Mouse (Mus musculus): Measurements from ENCODE around the gene Gas7. TPM values are rescaled to one million over a fixed set of nuclear protein-coding genes. Genes with fewer than 3 reads are reported as not detected.

Gene Gas7
- polyA plus RNA-seq, 1 experiment from 2014 or later, result 2.7 TPM

GRCm38 (mm10) chr11:67643465-67643864 is 188.2 kb downstream of the Gas7 start:
- no peaks in the 10 kb centered on the region for H3K9me3 ChIP-seq (ENCODE audit: low read length)
- H3K4me3 ChIP-seq (ENCODE audit: low read depth, low read length), result no peak overlapping the region
- no peak overlapping the region for H3K27ac ChIP-seq (ENCODE audit: low read depth)
- DNase-seq (no peak), ATAC-seq (no peak)
- WGBS (ENCODE audit: insufficient replicate concordance), result 79% methylated on average over 3 of the region's 3 CpGs
- no peak overlapping the region for H3K9ac ChIP-seq (replicated peaks)
- H3K4me1 ChIP-seq (ENCODE audit: insufficient read depth), result no peaks in the 10 kb centered on the region
- no peaks in the 10 kb centered on the region for H3K36me3 ChIP-seq (replicated peaks; ENCODE audit: insufficient read depth, low read length)
- no peaks in the 10 kb centered on the region for H3K27me3 ChIP-seq (ENCODE audit: insufficient read depth, low read length)
- TF ChIP-seq EP300 (IDR thresholded peaks at IDR 0.05; ENCODE audit: low read depth) (no peak), CTCF (IDR thresholded peaks at IDR 0.05; ENCODE audit: low read depth) (no peak)
- H3K4me2 ChIP-seq (ENCODE audit: low read depth, low read length), result no peak overlapping the region

GRCm38 (mm10) chr11:67644632-67645149 is 189.5 kb downstream of the Gas7 start:
- TF ChIP-seq CTCF (IDR thresholded peaks at IDR 0.05; ENCODE audit: low read depth) (no peak), EP300 (IDR thresholded peaks at IDR 0.05; ENCODE audit: low read depth) (no peak)
- Histone ChIP-seq H3K27me3 (ENCODE audit: insufficient read depth, low read length) (no peaks in the 10 kb centered on the region), H3K4me3 (ENCODE audit: low read depth, low read length) (no peak overlapping the region), H3K36me3 (replicated peaks; ENCODE audit: insufficient read depth, low read length) (no peaks in the 10 kb centered on the region), H3K4me2 (ENCODE audit: low read depth, low read length) (no peak overlapping the region), H3K4me1 (ENCODE audit: insufficient read depth) (no peaks in the 10 kb centered on the region), H3K27ac (ENCODE audit: low read depth) (no peak overlapping the region), H3K9ac (replicated peaks) (no peak overlapping the region), H3K9me3 (ENCODE audit: low read length) (no peaks in the 10 kb centered on the region)
- no peak for ATAC-seq
- DNase-seq, result no peak
- WGBS (ENCODE audit: insufficient replicate concordance), result 69% methylated on average over 6 of the region's 6 CpGs

- Histone ChIP-seq H3K27me3 (ENCODE audit: insufficient read depth, low read length) (no peaks in the 10 kb centered on the region), H3K27ac (ENCODE audit: low read depth) (no peak overlapping the region), H3K4me3 (ENCODE audit: low read depth, low read length) (no peak overlapping the region), H3K9ac (replicated peaks) (no peak overlapping the region), H3K36me3 (replicated peaks; ENCODE audit: insufficient read depth, low read length) (no peaks in the 10 kb centered on the region), H3K9me3 (ENCODE audit: low read length) (no peaks in the 10 kb centered on the region), H3K4me2 (ENCODE audit: low read depth, low read length) (no peak overlapping the region), H3K4me1 (ENCODE audit: insufficient read depth) (no peaks in the 10 kb centered on the region)
- 29% methylated on average over 5 of the region's 5 CpGs for WGBS (ENCODE audit: insufficient replicate concordance)
- DNase-seq (peak; percentile 80), ATAC-seq (peak; percentile 44; the same call in 1 of the 2 replicates)
- TF ChIP-seq CTCF (IDR thresholded peaks at IDR 0.05; ENCODE audit: low read depth) (peak; percentile 93), EP300 (IDR thresholded peaks at IDR 0.05; ENCODE audit: low read depth) (no peak)
Measured at GRCm38 (mm10) chr11:67647745-67648144, 192.5 kb downstream of the Gas7 start.

- Histone ChIP-seq H3K4me2 (ENCODE audit: low read depth, low read length) (no peak overlapping the region), H3K9ac (replicated peaks) (no peak overlapping the region), H3K27me3 (ENCODE audit: insufficient read depth, low read length) (no peaks in the 10 kb centered on the region), H3K4me3 (ENCODE audit: low read depth, low read length) (no peak overlapping the region), H3K9me3 (ENCODE audit: low read length) (no peaks in the 10 kb centered on the region), H3K4me1 (ENCODE audit: insufficient read depth) (no peaks in the 10 kb centered on the region), H3K27ac (ENCODE audit: low read depth) (no peak overlapping the region), H3K36me3 (replicated peaks; ENCODE audit: insufficient read depth, low read length) (no peaks in the 10 kb centered on the region)
- ATAC-seq (no peak), DNase-seq (no peak)
- 71% methylated on average over 11 of the region's 11 CpGs for WGBS (ENCODE audit: insufficient replicate concordance)
- TF ChIP-seq EP300 (IDR thresholded peaks at IDR 0.05; ENCODE audit: low read depth) (no peak), CTCF (IDR thresholded peaks at IDR 0.05; ENCODE audit: low read depth) (no peak)
Measured at GRCm38 (mm10) chr11:67648651-67649407, 193.6 kb downstream of the Gas7 start.

GRCm38 (mm10) chr11:67649971-67650707 is 194.9 kb downstream of the Gas7 start:
- no peaks in the 10 kb centered on the region for H3K4me1 ChIP-seq (ENCODE audit: insufficient read depth)
- H3K9me3 ChIP-seq (ENCODE audit: low read length), result no peaks in the 10 kb centered on the region
- no peaks in the 10 kb centered on the region for H3K36me3 ChIP-seq (replicated peaks; ENCODE audit: insufficient read depth, low read length)
- 45% methylated on average over 10 of the region's 10 CpGs for WGBS (ENCODE audit: insufficient replicate concordance)
- H3K27me3 ChIP-seq (ENCODE audit: insufficient read depth, low read length), result no peaks in the 10 kb centered on the region
- DNase-seq (no peak), ATAC-seq (no peak)
- TF ChIP-seq CTCF (IDR thresholded peaks at IDR 0.05; ENCODE audit: low read depth) (peak; percentile 31; the same call in 1 of the 2 replicates), EP300 (IDR thresholded peaks at IDR 0.05; ENCODE audit: low read depth) (no peak)
- no peak overlapping the region for H3K9ac ChIP-seq (replicated peaks)
- H3K4me3 ChIP-seq (ENCODE audit: low read depth, low read length), result no peak overlapping the region
- no peak overlapping the region for H3K4me2 ChIP-seq (ENCODE audit: low read depth, low read length)
- no peak overlapping the region for H3K27ac ChIP-seq (ENCODE audit: low read depth)

- no peak overlapping the region for H3K4me2 ChIP-seq (ENCODE audit: low read depth, low read length)
- H3K9ac ChIP-seq (replicated peaks), result no peak overlapping the region
- DNase-seq (no peak), ATAC-seq (no peak)
- H3K4me1 ChIP-seq (ENCODE audit: insufficient read depth), result no peaks in the 10 kb centered on the region
- no peaks in the 10 kb centered on the region for H3K36me3 ChIP-seq (replicated peaks; ENCODE audit: insufficient read depth, low read length)
- H3K27ac ChIP-seq (ENCODE audit: low read depth), result no peak overlapping the region
- TF ChIP-seq CTCF (IDR thresholded peaks at IDR 0.05; ENCODE audit: low read depth), result no peak
- TF ChIP-seq EP300 (IDR thresholded peaks at IDR 0.05; ENCODE audit: low read depth), result no peak
- H3K27me3 ChIP-seq (ENCODE audit: insufficient read depth, low read length), result no peaks in the 10 kb centered on the region
- H3K9me3 ChIP-seq (ENCODE audit: low read length), result no peaks in the 10 kb centered on the region
- WGBS (ENCODE audit: insufficient replicate concordance), result 65% methylated on average over 6 of the region's 6 CpGs
- no peak overlapping the region for H3K4me3 ChIP-seq (ENCODE audit: low read depth, low read length)
Measured at GRCm38 (mm10) chr11:67651731-67652130, 196.5 kb downstream of the Gas7 start.
